Mouse (Mus musculus): Measurements from ENCODE around the gene Uqcc2. TPM values are rescaled to one million over a fixed set of nuclear protein-coding genes. Genes with fewer than 3 reads are reported as not detected.

Uqcc2 gene
- polyA plus RNA-seq, 1 experiment, result 75.5 TPM

DNA sequence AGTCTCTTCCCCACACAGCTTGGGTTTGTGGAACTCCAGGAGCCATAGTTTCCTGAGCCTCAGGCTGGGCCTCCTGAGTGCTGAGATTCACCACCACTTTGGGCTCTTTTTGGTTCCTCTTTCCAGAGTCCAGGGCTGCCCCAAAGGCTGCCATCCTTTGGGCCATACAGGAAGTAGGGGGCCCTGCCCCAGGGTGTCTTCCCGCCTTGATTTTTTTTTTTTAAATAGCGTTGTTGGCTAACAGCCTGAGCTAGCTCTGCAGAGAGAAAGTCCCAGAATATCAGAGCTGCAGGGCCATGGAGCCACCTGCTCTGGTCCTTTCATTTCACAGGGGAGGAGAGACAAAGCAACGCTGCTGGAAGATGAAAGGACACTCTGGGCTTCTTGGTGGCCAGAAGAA lies 40.0 kb upstream of the Uqcc2 start:
- H3K4me3 ChIP-seq (ENCODE audit: insufficient read depth, low read length), result no peak overlapping the region
- peak overlapping the region; percentile 92 for H3K27ac ChIP-seq (ENCODE audit: insufficient read depth, low read depth, low read length)
- peaks cover 51% of the 10 kb centered on the region for H3K4me1 ChIP-seq (ENCODE audit: control insufficient read depth, insufficient read depth, low read length)
- TF ChIP-seq POLR2A (IDR thresholded peaks at IDR 0.05; ENCODE audit: borderline replicate concordance, low read depth, low read length) (no peak), CTCF (IDR thresholded peaks at IDR 0.05; ENCODE audit: low read depth, low read length) (no peak)

DNA sequence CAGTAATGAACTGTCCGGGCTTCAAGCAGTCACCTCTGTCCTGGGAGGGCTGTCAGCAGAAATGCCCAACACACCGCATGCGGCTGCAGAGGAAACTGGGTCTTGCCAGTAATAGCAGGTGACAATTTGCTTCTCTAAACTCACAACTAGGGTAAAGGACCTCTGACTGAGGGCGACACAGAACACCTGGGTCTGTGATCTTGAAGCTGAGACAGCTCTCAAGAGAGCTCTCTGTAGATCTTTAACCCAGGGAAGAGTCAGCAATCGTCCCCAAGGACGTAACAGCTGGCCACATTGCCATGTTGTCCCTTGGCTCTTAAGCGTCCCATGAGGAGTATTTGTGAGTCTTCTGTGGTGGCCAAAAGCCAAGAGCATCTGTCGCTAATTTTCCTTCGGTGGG lies 38.7 kb upstream of the Uqcc2 start:
- Histone ChIP-seq H3K27ac (ENCODE audit: insufficient read depth, low read depth, low read length) (0 out of 2 replicates have a peak overlapping the region, but pooled peaks have one; percentile 92), H3K4me3 (ENCODE audit: insufficient read depth, low read length) (no peak overlapping the region), H3K4me1 (ENCODE audit: control insufficient read depth, insufficient read depth, low read length) (peaks cover 51% of the 10 kb centered on the region)
- TF ChIP-seq CTCF (IDR thresholded peaks at IDR 0.05; ENCODE audit: low read depth, low read length), result no peak
- no peak for TF ChIP-seq POLR2A (IDR thresholded peaks at IDR 0.05; ENCODE audit: borderline replicate concordance, low read depth, low read length)

DNA sequence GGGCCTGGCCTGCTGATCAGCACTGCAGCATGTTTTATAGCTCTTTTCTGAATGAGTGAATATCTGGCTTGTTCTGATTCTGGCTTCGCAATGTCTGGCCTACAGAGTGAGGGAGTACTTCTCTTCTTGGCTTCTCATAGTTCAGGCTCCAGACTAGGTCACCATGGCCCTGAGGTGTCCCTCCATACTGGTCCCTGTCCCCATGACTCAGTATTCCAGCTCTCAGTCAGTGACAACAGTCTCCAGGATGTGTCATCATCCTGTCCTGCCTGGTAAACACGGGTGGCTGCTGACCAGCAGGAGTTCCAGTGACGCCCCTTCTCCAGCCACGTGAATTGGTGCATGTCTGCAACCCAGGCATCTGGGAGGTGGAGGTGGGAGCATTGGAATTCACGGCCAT lies 37.4 kb upstream of the Uqcc2 start:
- TF ChIP-seq CTCF (IDR thresholded peaks at IDR 0.05; ENCODE audit: low read depth, low read length), result no peak
- Histone ChIP-seq H3K4me3 (ENCODE audit: insufficient read depth, low read length) (no peak overlapping the region), H3K27ac (ENCODE audit: insufficient read depth, low read depth, low read length) (0 out of 2 replicates have a peak overlapping the region, but pooled peaks have one; percentile 21), H3K4me1 (ENCODE audit: control insufficient read depth, insufficient read depth, low read length) (peaks cover 51% of the 10 kb centered on the region)

DNA sequence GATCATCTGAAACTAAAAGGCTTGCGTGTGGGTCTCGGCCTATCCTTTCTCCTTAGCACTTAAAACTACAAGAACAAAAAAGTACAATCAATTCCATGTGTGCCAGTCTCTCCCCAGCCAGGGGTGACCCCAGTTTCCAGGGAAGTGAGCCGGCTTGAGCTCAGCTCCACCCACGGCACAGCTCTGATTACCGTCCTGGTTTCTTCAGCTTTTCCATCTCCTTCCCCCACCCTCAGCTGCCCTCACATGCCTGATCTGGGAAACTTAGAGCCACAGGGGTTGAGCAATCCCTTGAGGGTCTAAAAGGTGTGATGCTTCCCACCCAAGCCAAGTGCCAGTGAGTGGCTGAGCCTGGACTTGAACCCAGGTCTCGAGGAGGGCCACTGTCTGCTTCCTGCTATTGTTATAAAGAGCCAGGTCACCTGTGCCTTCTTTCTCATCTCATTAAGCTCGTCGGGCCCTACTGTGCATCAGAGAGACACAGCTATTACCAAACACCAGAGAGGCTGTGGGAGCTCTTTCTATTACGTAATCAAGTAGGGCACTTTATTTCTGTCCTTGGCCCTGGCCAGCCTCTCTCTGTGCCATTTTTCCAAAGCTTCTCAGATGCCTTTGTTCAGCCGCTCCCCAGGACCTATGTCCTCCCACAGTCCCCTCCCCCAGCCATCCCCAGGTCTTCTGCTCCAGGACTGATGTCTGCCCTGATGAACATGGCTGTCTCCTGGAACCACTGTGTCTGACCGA lies 36.4 kb upstream of the Uqcc2 start:
- Histone ChIP-seq H3K27ac (ENCODE audit: insufficient read depth, low read depth, low read length) (peak overlapping the region; percentile 21; the same call in 1 of the 2 replicates), H3K4me3 (ENCODE audit: insufficient read depth, low read length) (no peak overlapping the region), H3K4me1 (ENCODE audit: control insufficient read depth, insufficient read depth, low read length) (peaks cover 53% of the 10 kb centered on the region)
- TF ChIP-seq CTCF (IDR thresholded peaks at IDR 0.05; ENCODE audit: low read depth, low read length) (no peak), POLR2A (IDR thresholded peaks at IDR 0.05; ENCODE audit: borderline replicate concordance, low read depth, low read length) (no peak)

DNA sequence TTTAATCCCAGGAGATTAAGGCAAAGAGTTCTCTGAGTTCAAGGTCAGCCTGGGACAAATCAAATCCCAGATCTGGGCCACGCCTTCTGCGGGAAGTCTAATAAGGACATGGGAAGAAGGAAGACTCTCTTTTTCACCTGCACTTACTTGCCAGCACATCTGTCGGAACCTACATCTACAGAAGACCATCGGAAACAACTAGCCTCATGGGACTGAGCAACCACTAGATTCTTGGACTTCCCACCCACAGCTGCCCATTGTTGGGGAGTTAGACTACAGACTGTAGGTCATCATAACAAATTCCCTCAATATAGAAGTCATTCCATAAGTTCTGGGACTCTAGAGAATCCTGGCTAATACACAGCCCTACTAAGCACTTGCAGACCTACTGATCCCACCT lies 34.9 kb upstream of the Uqcc2 start:
- H3K27ac ChIP-seq (ENCODE audit: insufficient read depth, low read depth, low read length), result no peak overlapping the region
- no peak for TF ChIP-seq CTCF (IDR thresholded peaks at IDR 0.05; ENCODE audit: low read depth, low read length)
- TF ChIP-seq POLR2A (IDR thresholded peaks at IDR 0.05; ENCODE audit: borderline replicate concordance, low read depth, low read length), result no peak
- H3K4me1 ChIP-seq (ENCODE audit: control insufficient read depth, insufficient read depth, low read length), result peaks cover 40% of the 10 kb centered on the region
- H3K4me3 ChIP-seq (ENCODE audit: insufficient read depth, low read length), result no peak overlapping the region

DNA sequence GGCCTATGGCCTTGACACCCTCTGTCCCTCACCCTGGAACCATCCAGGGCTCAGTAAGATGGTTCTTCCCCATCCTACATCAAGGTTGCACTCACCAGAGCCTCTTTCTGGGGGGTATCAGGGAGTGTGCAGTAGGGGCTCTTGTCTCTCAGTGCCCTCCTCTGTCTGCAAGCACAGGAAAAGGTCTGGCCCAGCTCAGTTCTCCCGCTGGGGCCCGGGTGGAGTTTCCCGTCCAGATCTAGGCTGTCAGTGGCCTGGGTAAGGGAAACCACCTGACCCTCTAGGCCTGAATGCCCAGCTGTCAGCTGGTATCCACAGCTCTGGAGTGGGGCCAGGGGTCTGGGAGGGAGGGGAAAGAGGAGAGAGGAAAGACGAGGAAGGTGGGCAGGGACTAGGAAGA lies 33.8 kb upstream of the Uqcc2 start, which contains the start of gene Ip6k3:
Gene Ip6k3, minus strand, starts transcription at position 251 of the 400 bp plus-strand sequence.
- TF ChIP-seq POLR2A (IDR thresholded peaks at IDR 0.05; ENCODE audit: borderline replicate concordance, low read depth, low read length) (no peak), CTCF (IDR thresholded peaks at IDR 0.05; ENCODE audit: low read depth, low read length) (no peak)
- Histone ChIP-seq H3K4me3 (ENCODE audit: insufficient read depth, low read length) (no peak within 1 kb of the TSS), H3K27ac (ENCODE audit: insufficient read depth, low read depth, low read length) (no peak within 1 kb of the TSS), H3K4me1 (ENCODE audit: control insufficient read depth, insufficient read depth, low read length) (peaks cover 29% of the 10 kb centered on the region)

DNA sequence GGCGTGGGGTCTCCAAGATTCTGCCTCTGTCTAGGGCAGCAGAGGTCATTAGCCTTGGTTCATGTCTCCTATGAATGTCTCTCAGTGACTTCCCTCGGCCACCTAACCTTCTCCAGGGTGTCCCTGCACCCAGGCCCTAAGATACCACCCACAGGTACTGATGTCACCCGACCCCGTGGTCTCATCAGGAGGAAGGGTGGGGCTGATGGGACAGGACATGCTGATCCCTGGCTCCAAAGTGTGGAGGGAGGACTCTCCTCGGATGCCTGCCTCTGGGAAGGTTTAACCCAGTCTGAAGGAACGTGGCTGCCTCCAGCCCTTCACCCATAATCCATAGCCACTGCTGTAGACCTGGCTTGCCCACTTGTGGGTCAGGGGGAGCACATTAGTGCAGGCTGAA lies 33.2 kb upstream of the Uqcc2 start:
- TF ChIP-seq POLR2A (IDR thresholded peaks at IDR 0.05; ENCODE audit: borderline replicate concordance, low read depth, low read length) (no peak), CTCF (IDR thresholded peaks at IDR 0.05; ENCODE audit: low read depth, low read length) (no peak)
- Histone ChIP-seq H3K27ac (ENCODE audit: insufficient read depth, low read depth, low read length) (no peak overlapping the region), H3K4me3 (ENCODE audit: insufficient read depth, low read length) (no peak overlapping the region), H3K4me1 (ENCODE audit: control insufficient read depth, insufficient read depth, low read length) (peaks cover 27% of the 10 kb centered on the region)

DNA sequence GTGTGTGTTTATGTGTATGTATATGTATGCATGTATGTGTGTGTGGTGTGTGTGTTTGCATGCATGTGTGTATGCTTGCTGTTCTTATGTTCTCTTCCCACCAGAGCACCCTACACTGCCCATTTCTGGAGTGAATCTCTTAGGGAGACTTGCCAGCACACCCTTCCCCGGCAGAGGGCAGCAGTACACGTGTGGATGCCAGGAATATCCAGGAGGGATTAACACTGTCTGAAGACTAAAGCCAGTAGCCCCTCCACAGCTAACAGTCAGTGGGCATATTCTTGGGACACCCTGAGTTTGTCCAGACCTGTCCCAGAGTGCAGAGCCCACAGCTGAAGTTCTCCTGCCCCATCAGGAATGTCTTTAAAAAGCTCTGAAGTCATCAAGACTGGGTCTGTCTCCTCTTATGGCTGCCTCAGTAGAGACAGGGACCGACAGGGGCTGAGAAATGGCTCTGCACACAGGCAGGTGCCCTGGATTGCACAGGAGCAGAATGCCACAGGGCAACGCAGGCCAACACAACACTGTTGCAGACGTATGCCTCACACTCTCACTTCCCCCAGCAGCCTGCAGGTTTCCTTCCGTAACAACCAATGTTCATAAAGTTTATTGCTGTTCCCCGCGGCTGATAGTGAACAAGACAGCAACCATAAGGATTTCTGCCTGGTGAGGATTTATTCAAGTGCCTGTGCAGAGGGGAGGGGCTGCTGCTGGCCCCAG lies 31.5 kb upstream of the Uqcc2 start:
- Histone ChIP-seq H3K4me1 (ENCODE audit: control insufficient read depth, insufficient read depth, low read length) (peaks cover 14% of the 10 kb centered on the region), H3K27ac (ENCODE audit: insufficient read depth, low read depth, low read length) (no peak overlapping the region)

DNA sequence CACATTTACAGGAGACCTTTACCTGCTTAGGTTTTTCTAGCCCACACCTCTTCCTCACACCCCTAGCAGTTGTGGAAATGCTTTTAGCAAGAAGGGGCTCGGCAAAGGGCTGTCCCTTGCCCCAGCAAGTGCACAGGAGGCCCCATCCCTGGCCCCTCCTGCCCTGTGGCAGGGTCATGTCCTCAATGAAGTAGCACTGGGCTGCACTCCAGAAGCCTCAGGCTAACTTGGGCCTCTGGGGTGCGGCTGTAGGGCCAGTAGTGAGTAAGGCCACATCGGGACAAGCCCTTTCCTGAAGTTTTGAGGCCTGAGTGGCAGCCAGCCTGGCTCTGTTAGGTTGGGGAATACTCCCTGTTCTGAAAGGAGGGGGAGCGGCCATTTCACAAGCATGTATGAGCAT lies 27.2 kb upstream of the Uqcc2 start:
- TF ChIP-seq POLR2A (IDR thresholded peaks at IDR 0.05; ENCODE audit: borderline replicate concordance, low read depth, low read length), result no peak
- peaks cover 3% of the 10 kb centered on the region; the same call in 1 of the 2 replicates for H3K4me1 ChIP-seq (ENCODE audit: control insufficient read depth, insufficient read depth, low read length)

More for the DNA sequence above, 31.5 kb upstream of the Uqcc2 start:
- no peak overlapping the region for H3K4me3 ChIP-seq (ENCODE audit: insufficient read depth, low read length)
- no peak for TF ChIP-seq POLR2A (IDR thresholded peaks at IDR 0.05; ENCODE audit: borderline replicate concordance, low read depth, low read length)
- TF ChIP-seq CTCF (IDR thresholded peaks at IDR 0.05; ENCODE audit: low read depth, low read length), result peak; percentile 40; the same call in 1 of the 2 replicates

DNA sequence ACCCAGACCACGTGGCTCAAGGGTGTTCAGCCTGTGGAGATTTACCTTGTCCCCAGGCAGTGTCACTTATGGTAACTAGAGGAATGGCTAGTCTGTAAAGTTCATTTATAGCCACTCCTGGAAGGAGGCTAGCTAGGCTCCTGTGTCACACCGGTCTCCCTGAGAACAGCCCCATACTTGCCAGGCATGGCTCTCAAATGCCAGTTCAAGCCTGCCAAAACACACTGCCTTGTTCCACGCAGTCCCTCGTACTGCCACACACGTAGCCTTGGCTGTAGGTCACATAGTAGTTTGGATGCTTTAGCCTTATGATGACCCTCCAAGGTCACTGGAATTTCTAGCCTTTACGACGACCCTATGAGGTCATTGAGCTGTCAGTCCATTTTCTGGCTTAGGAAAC lies 25.5 kb upstream of the Uqcc2 start:
- H3K27ac ChIP-seq (ENCODE audit: insufficient read depth, low read depth, low read length), result no peak overlapping the region
- no peak for TF ChIP-seq CTCF (IDR thresholded peaks at IDR 0.05; ENCODE audit: low read depth, low read length)
- no peak for TF ChIP-seq POLR2A (IDR thresholded peaks at IDR 0.05; ENCODE audit: borderline replicate concordance, low read depth, low read length)
- no peaks in the 10 kb centered on the region for H3K4me1 ChIP-seq (ENCODE audit: control insufficient read depth, insufficient read depth, low read length)
- no peak overlapping the region for H3K4me3 ChIP-seq (ENCODE audit: insufficient read depth, low read length)

More for the DNA sequence above, 27.2 kb upstream of the Uqcc2 start:
- H3K27ac ChIP-seq (ENCODE audit: insufficient read depth, low read depth, low read length), result no peak overlapping the region
- no peak overlapping the region for H3K4me3 ChIP-seq (ENCODE audit: insufficient read depth, low read length)
